Mouse (Mus musculus) fibroblast of lung, adult 2 months (primary cell): ENCODE measurements around the gene Wdr73.
A peak's percentile ranks its signal among the peaks of the same experiment; 100 is the strongest.

Experiments
- DNase-seq: peaks from one replicate; pipeline ENCODE4 v3.0.0-alpha.2; 2011; ENCODE audit warnings: low read depth

Wdr73 gene

GRCm38 (mm10) chr7:80894815-80895519 is 6.1 kb downstream of the Wdr73 start:
- DNase-seq, result no peak

GRCm38 (mm10) chr7:80894196-80894595 is 6.9 kb downstream of the Wdr73 start:
- no peak for DNase-seq

- no peak for DNase-seq
Measured at GRCm38 (mm10) chr7:80893753-80894129, 7.3 kb downstream of the Wdr73 start.

GRCm38 (mm10) chr7:80893086-80893752 is 7.8 kb downstream of the Wdr73 start:
- DNase-seq, result no peak

- DNase-seq, result no peak
Measured at GRCm38 (mm10) chr7:80889841-80890241, 11.2 kb downstream of the Wdr73 start.

GRCm38 (mm10) chr7:80889021-80889511 is 12.0 kb downstream of the Wdr73 start:
- peak; percentile 73 for DNase-seq

DNA sequence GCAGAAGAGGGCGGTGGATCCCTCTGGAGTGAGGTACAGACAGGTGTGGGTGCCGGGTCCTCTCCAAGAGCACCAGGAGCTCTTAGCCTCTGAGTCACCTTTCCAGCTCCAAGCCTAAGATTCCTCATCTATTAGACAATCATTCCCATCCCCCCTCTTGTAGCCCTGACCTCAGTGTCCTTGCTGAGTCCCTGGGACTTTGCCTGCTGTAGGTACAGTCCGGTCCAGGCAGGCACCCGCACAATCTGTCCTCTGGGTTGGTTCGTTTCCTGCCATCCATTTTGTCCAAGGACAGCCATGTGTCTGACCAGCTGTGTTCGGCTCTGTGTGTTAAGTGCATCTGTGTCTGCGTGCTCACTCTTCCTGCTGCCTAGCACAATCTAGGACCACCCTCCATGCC is 12.5 kb downstream of the Wdr73 start:
- no peak for DNase-seq

- DNase-seq, result no peak
Measured at GRCm38 (mm10) chr7:80885666-80886065, 15.4 kb downstream of the Wdr73 start.

DNA sequence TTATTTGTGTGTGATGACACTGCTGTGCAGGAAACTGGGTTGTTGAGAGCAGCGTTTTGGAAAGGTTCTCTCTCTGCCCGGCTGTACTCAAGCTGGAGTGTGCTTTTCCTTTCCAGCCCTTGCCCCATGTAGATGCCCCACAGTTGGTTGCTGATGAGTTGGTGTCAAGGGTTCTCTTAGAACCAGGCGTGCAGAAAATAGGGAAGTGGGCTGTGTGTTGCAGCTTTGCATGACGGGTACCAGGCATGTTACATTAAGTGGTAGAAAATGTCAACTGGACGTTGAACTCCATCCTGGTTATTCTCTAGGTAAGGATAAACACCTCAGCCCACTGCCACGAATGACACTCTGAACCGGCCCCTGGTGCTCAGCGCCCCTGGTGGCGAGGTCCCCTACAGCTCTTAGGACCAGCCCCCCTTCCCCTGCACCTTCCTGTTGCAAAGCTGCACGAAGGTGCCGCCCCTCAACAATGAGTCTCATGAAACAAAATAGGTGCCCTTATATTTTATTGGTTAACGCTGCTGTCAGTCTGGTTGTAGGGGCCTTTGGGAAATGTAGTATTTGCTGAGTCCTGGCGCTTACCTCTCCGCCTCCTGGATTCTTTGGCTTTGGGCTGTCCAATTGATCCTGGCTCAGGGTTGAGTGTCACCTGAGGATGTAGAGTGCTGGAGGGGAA is 18.1 kb downstream of the Wdr73 start:
- DNase-seq, result no peak

- no peak for DNase-seq
Measured at GRCm38 (mm10) chr7:80875727-80876126, 25.3 kb downstream of the Wdr73 start.

GRCm38 (mm10) chr7:80873631-80874030 is 27.4 kb downstream of the Wdr73 start:
- DNase-seq, result no peak

DNA sequence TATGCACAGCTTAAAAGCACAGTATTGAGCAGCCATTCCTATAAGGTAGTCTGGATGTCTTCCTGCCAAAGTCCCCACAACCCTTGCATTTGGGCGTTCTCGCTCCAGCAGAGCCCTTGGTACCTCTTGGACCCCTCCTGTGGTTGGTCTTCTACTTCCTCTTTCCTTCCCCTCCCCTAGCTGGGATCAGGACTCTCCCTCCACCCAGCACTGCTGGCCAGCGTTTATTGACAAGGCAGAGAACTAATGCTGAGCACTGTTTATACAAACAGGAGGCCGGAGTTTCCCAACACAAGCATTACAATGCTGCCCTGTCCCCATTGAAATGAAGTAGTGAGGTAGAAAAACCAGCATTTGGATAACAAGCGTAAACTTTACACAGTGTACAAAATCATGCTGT is 28.0 kb downstream of the Wdr73 start:
- DNase-seq, result no peak

DNA sequence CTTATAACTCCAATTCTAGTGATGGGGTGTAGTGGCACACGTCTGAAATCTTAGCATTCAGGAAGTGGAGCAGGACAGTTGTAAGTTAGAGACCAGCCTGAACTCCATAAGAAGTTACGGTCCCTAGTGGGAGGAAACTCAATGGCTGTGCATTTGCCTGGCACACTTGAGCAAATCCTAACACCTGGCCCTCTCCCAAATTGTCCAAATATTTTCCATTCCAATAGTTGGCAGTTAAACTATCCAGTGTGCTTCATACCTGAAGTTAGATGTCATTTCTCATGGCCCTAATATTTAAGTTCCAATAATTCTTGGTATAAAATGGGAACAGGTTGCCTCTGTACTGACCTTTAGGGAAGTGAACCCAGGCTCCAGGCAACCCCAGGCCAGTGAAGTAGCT is 32.4 kb downstream of the Wdr73 start:
- no peak for DNase-seq

DNA sequence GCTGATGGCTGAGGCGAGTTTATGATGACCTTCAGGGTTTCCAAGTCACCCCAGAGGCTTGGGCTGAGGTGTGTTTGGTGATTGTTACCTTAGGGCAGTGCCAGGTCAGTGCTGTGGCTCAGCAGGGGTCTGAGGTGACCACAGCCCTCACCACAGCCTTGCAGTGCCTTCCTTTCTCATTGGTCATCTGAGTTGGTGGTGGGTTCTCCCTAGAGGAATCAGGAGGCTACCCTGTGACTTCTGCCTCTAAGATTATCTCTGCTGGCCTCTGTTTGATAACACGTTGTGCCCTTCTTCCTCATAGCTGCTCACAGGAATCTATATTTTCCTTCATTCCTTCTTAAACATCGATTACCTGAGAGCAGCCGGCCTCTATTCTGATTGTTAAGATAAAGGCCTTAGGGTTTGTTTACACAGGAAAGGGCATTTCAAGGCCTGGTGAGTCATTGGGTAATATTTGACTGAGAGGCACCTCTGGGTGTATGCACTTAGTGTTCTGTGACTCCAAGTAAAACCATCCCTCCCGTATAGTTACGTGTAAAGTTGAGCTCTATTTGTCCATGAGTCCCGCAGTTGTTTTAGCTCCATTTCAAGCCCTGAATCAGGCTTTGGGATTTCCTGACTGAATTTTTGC is 34.4 kb downstream of the Wdr73 start:
- DNase-seq, result no peak

- DNase-seq, result no peak
Measured at GRCm38 (mm10) chr7:80865521-80865920, 35.5 kb downstream of the Wdr73 start.

DNA sequence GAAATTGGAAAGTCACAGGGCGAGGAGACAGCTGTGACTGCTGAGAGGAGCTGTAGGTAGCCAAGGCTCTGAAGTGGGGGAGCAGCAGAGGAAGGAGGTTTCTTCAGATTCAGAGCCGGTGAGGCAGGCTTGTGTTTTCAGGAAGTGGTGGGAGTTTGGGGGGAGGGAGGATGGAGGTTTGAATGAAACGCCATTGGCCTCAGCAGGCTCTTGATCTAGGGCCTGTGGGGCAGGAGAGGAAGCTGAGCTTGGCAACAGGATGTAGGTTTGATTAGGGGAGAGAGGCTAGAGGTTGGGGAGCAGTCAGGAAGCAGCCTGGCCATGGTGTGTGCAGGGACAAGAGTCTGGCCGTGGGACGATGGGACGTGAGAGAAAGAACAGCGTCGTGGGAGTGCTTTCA is 36.2 kb downstream of the Wdr73 start:
- no peak for DNase-seq

- DNase-seq, result no peak
Measured at GRCm38 (mm10) chr7:80864151-80864550, 36.9 kb downstream of the Wdr73 start.

DNA sequence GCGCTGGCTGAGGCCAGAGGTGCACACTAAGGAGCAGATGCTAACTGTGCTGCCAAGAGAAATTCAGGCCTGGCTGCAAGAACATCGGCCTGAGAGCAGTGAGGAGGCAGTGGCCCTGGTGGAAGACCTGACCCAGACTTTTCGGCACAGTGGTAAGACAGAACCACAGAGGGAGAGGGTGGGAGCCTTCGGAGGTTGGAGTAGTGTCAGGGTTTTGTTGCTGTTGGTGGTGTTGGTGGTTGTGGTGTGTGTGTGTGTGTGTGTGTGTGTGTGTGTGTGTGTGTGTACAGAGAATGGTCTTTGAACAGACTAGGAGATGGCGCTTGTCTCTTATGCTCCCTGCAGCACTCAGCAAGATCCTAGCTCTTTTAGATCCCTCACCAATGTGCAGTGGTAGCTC is 37.5 kb downstream of the Wdr73 start:
- no peak for DNase-seq

DNA sequence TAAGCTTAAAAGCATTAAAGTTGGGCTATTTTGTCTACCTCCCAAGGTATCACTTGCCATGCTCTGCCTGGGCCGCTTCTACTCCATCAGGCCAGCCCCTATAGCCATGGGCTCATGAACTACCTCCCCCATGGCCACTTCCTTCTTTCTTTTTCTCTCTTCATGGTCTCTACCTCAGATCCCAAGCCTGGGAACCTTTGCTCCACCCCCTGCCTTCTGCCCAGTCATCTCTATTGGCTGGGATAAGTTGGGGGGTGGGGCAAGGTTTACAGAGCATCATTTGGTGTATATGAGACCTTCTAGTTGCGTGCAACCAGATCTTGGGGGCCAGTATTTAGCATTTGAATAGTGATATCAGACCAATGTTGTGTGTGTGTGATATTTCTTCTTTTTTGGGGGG is 38.6 kb downstream of the Wdr73 start:
- no peak for DNase-seq

DNA sequence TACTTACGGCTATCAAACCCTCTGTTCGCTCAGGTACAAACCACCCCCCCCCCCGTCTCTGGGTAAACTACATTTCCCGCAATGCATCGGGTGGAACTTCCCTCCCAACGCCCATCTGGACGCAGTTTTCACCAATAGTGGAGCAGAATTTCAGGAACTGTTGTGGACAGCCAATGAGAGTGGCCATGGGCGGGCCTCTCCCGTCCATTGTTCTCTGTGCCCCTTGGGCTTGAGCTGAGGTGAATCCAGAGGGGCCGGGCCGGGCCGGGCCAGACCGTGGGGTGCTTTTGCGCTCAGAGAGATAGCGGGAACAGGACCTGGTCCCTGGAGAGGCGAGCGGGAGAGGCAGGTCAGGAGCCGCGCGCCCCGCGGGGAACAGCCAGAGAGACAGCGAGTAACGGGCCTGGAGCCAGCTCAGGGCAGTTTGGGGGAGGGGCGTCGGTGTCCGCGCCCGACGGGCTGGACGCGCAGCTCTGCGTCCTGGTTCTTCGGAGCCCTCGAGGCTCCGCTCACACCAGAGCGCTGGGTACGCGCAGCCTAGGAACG is 40.3 kb downstream of the Wdr73 start, which contains the start of gene Zscan2:
TSS of gene Zscan2 (plus strand) at position 192 of the 546 bp plus-strand sequence.
- peak; percentile 79 for DNase-seq

GRCm38 (mm10) chr7:80860227-80860626 is 40.8 kb downstream of the Wdr73 start:
- DNase-seq, result no peak

GRCm38 (mm10) chr7:80857181-80857580 is 43.9 kb downstream of the Wdr73 start:
- DNase-seq, result no peak
